Mouse (Mus musculus) effector memory CD4-positive, alpha-beta T cell, adult 7 months (primary cell): Measurements from ENCODE around the gene Chrdl2. TPM values are rescaled to one million over a fixed set of nuclear protein-coding genes. Genes with fewer than 3 reads are reported as not detected.

Source experiments
- polyA plus RNA-seq: library from polyadenylated mRNA; unstranded; fragments of 100-300 nt; shearing (Covaris generic); gene quantifications from one replicate; pipeline ENCODE4 v1.2.1, GENCODE M21; 2017

The Chrdl2 gene
- not detected for polyA plus RNA-seq

DNA sequence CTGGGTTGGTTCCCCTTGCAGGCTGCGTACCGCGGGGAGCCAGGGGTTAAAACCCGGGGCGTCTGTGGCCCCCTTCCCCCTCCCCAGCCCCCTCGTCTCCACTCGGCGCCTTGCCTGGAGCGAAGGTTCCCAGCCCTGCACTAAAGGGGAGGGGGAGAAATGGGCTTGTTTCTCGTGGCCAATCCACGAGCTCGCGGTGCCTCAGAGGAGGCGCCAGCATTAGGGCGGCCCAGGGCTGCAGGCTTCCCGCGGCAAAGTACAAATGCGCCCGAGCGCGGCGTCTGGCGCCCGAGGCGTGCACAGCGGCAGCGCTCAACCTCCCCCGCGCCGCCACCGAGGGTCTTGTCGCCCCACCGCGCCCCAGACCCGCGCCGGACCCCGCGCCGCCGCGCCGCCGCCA lies at the start of gene Chrdl2:
Chrdl2 (plus strand) TSS at position 383 of the 400 bp plus-strand sequence.

GRCm38 (mm10) chr7:99980132-99980591 lies 25.8 kb upstream of the Chrdl2 start, which contains the start of gene Rnf169:
Rnf169 (minus strand) TSS chr7:99980448.

Other genes starting within 250 kb of the Chrdl2 start
- gene Olfr521, start 242.7 kb upstream of the Chrdl2 start, polyA plus RNA-seq, result not detected
- 3.8 TPM for gene Neu3, start 177.8 kb upstream of the Chrdl2 start, polyA plus RNA-seq
- not detected for gene Xrra1, start 147.1 kb upstream of the Chrdl2 start, polyA plus RNA-seq
- gene Spcs2, start 142.7 kb upstream of the Chrdl2 start, polyA plus RNA-seq, result 249 TPM
- 6.4 TPM for gene Rnf169, start 25.7 kb upstream of the Chrdl2 start, polyA plus RNA-seq
- gene Pold3, start 115.4 kb downstream of the Chrdl2 start, polyA plus RNA-seq, result 46.7 TPM
- 1.6 TPM for gene Lipt2, start 153.1 kb downstream of the Chrdl2 start, polyA plus RNA-seq
- gene Kcne3, start 170.3 kb downstream of the Chrdl2 start, polyA plus RNA-seq, result not detected
- 18.2 TPM for gene Pgm2l1, start 221.2 kb downstream of the Chrdl2 start, polyA plus RNA-seq